Mouse (Mus musculus): ENCODE measurements around the gene Fbxo24. TPM values are rescaled to one million over a fixed set of nuclear protein-coding genes. Genes with fewer than 3 reads are reported as not detected.

Fbxo24 gene
- total RNA-seq, 1 experiment from 2014 or later = not detected

DNA sequence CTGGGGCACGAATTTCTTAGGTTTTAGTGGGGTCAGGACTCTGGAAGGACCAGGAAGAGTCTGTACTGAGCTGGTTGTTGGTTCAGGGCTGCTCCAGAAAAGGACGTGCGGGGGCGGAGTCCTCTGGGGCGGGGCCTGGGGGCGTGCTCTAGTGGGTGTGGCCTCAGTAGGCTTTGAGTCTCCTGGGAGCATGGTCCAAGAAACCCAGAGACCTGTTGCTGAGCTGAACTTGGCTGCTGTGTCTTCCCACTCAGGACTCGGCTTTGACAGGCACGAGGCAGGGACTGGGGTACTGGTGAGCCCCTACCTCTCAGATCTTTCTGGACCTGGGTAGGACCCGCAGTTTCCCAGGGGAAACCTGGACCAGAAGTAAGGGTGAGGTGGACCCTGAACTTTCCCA, 59.1 kb downstream of the Fbxo24 start, which contains the start of gene Tfr2:
Gene Tfr2 (plus strand): TSS at position 176 of the 400 bp plus-strand sequence.
- ATAC-seq (replicated peaks; ENCODE audit: low read depth, poor library complexity, severe bottlenecking) = peak; percentile 71

DNA sequence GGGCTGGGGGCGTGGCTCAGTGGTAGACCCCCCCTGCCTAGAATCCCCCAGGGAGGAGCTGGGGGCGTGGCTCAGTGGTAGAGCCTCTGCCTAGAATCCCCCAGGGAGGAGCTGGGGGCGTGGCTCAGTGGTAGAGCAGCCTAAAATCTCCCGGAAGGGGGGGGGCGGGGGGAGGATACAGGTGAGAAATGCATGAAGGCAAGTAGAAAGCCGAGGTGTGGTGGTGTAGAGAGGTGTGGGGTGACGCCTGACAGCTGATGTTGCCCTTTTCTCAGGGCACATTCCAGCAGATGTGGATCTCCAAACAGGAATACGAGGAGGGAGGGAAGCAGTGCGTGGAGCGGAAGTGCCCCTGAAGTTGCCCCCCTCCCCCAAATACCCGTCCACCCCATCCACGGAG, 59.8 kb downstream of the Fbxo24 start:
- no peak for ATAC-seq (replicated peaks; ENCODE audit: low read depth, poor library complexity, severe bottlenecking)

DNA sequence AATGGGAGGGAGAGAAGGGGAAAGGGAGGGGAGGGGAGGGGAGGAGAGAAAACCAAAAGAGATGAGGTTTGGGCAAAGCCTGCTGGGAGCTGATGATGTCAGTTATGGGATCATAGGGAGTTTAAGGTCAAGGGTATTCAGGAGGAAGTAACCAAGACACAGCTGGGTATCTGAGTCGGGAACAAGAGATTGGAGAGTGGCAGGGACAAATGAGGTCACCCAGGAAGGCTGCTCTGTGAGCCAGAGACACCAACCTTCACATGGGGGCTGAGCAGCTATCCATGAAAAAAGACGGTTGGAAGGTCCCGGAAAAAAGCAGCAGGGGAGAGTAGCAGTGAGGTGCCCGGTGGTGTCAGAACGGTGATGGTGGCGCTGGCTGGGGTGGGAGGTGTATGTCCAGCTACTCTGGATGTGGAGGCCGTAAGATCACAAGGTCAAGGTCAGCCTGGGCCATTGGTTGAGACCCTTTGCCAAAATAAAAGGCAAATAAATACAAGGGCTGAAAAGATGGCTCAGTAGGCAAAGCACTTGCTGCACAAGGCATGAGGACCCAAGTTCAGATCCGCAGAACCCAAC, 60.5 kb downstream of the Fbxo24 start:
- ATAC-seq (replicated peaks; ENCODE audit: low read depth, poor library complexity, severe bottlenecking) = no peak

DNA sequence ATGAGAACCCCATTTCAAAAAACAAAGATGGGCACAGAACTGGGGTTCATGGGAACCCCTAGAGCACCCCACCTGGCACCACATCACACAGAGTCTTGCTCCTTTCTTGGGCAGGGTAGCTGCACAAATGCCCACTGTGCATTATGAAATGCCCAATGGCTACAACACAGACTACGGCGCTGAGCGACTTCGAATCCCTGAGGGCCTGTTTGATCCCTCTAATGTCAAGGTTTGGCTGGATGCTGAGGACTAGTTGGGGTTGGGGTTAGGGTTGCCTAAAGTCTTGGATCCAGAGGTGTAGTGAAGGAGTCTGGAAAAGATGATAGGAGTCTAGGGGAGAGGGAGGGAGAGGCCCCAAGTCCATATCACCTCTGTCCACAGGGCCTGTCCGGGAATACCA, 62.4 kb downstream of the Fbxo24 start:
- ATAC-seq (replicated peaks; ENCODE audit: low read depth, poor library complexity, severe bottlenecking) = no peak

DNA sequence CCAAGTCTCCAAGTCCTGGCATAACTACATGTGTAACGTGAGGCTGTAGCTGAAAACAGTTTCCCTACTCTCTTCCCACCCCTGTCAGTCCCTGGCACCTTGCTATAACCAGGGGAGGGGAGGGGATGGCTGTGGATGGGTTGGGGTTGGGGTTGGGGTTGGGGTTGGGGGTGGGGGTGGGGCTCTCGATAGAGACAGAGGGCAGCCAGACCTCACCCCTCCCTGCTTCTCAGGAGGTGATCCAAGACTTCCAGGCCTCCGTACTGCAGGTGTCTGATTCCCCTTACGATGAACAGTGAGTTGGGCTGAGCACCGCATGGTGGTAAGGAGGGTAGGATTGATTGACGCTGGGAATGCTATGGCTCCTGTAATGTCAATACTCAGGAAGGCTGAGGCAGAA, 63.1 kb downstream of the Fbxo24 start:
- no peak for ATAC-seq (replicated peaks; ENCODE audit: low read depth, poor library complexity, severe bottlenecking)

DNA sequence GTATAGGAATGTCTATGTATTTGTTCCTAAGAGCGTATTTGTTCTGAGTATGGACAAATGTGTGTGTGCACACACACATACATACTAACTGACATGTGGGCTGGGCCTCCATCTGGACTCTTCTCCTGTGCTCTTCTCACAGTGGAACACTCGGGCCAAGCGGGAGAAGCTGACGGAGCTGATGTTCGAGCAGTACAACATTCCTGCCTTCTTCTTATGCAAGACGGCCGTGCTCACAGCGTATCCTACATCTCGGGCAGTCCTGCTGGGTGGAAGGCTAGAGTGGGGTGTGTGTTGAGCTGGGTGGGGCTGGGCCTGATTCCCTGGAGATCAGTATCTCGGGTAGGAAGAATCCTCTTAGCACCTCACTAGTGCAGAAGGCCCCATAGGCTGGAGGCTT, 65.8 kb downstream of the Fbxo24 start:
- no peak for ATAC-seq (replicated peaks; ENCODE audit: low read depth, poor library complexity, severe bottlenecking)

Other genes starting within 250 kb of the Fbxo24 start
- gene Zan, start 151.9 kb downstream of the Fbxo24 start, total RNA-seq (2017) = 0.10 and 0.37 TPM in 2 replicates
- gene Pop7, start 126.5 kb downstream of the Fbxo24 start, total RNA-seq (2017) = 21.6 and 38.0 TPM in 2 replicates
- gene Gigyf1, start 110.5 kb downstream of the Fbxo24 start, total RNA-seq (2017) = 6.7 and 12.5 TPM in 2 replicates
- not detected in 2 replicates for gene Epo, start 95.8 kb downstream of the Fbxo24 start, total RNA-seq (2017)
- 190 and 213 TPM in 2 replicates for gene Gnb2, start 95.5 kb downstream of the Fbxo24 start, total RNA-seq (2017)
- gene Actl6b, start 75.5 kb downstream of the Fbxo24 start, total RNA-seq (2017) = not detected in 2 replicates
- gene Tfr2, start 59.2 kb downstream of the Fbxo24 start, total RNA-seq (2017) = 45.3 and 63.4 TPM in 2 replicates
- gene Mospd3, start 27.9 kb downstream of the Fbxo24 start, total RNA-seq (2017) = 13.3 and 24.0 TPM in 2 replicates
- not detected in 2 replicates for gene Pcolce, start 15.2 kb downstream of the Fbxo24 start, total RNA-seq (2017)
- gene Lrch4, start 119 bp upstream of the Fbxo24 start, total RNA-seq (2017) = 17.0 and 33.8 TPM in 2 replicates
- 6.0 and 6.5 TPM in 2 replicates for gene Gm20605, start 173 bp upstream of the Fbxo24 start, total RNA-seq (2017)
- gene Sap25, start 12.3 kb upstream of the Fbxo24 start, total RNA-seq (2017) = 5.6 and 9.3 TPM in 2 replicates
- gene Irs3, start 16.7 kb upstream of the Fbxo24 start, total RNA-seq (2017) = not detected in 2 replicates
- 10.1 and 15.7 TPM in 2 replicates for gene Agfg2, start 55.7 kb upstream of the Fbxo24 start, total RNA-seq (2017)
- 0.05 TPM in 1 of 2 replicates, not detected in the other for gene Nyap1, start 112.6 kb upstream of the Fbxo24 start, total RNA-seq (2017)
- gene Tsc22d4, start 116.7 kb upstream of the Fbxo24 start, total RNA-seq (2017) = 86.7 and 97.2 TPM in 2 replicates
- gene Ppp1r35, start 149.8 kb upstream of the Fbxo24 start, total RNA-seq (2017) = 13.0 and 21.9 TPM in 2 replicates
- gene Mepce, start 158.7 kb upstream of the Fbxo24 start, total RNA-seq (2017) = 27.4 and 33.1 TPM in 2 replicates
- 24.1 and 24.3 TPM in 2 replicates for gene Zcwpw1, start 158.8 kb upstream of the Fbxo24 start, total RNA-seq (2017)
- gene Pilra, start 207.3 kb upstream of the Fbxo24 start, total RNA-seq (2017) = 0.69 and 2.1 TPM in 2 replicates
- gene Pilrb1, start 229.1 kb upstream of the Fbxo24 start, total RNA-seq (2017) = 2.0 and 2.2 TPM in 2 replicates
- 0.05 and 1.7 TPM in 2 replicates for gene Pilrb2, start 242.8 kb upstream of the Fbxo24 start, total RNA-seq (2017)